Mouse (Mus musculus): ENCODE results near the gene Car10. TPM values are rescaled to one million over a fixed set of nuclear protein-coding genes. Genes with fewer than 3 reads are reported as not detected.

The Car10 gene
- polyA plus RNA-seq, 1 experiment from 2014 or later: 0.05 TPM

DNA sequence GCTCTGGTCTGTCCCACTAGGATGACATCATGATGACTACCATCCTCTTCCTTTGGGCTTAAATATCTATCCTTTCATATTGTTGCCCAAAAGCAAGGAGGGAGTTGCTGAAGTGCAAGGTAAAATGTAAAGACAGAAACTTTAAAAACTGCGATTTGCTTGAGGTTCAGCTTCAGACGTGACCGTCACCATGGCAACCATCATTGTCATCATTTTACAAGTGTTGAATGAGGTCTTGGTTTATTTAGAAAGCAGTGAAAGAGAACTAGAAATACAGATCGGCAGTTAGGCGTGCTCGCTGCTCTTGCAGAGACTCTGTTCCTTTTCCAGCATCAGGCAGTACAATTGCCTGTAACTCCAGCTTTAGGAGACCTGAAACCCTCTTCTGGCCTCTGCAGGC is 400.1 kb downstream of the Car10 start:
- no peak overlapping the region for H3K27ac ChIP-seq (replicated peaks)
- no peak overlapping the region for H3K4me3 ChIP-seq (ENCODE audit: low read depth, low read length)
- no peaks in the 10 kb centered on the region for H3K4me1 ChIP-seq (replicated peaks; ENCODE audit: control insufficient read depth, insufficient read depth)
- H3K27me3 ChIP-seq (ENCODE audit: control insufficient read depth, insufficient read depth, low read length): no peaks in the 10 kb centered on the region
- ATAC-seq (ENCODE audit: low FRiP score, low TSS enrichment): no peak
- H3K9me3 ChIP-seq (ENCODE audit: control insufficient read depth, low read length): no peaks in the 10 kb centered on the region
- no peak for DNase-seq (ENCODE audit: low spot score)
- no peak overlapping the region for H3K4me2 ChIP-seq (replicated peaks; ENCODE audit: low read depth)
- WGBS: 71% methylated on average over 6 of the region's 6 CpGs
- no peak for TF ChIP-seq CTCF (IDR thresholded peaks at IDR 0.05; ENCODE audit: low read depth)
- TF ChIP-seq EP300 (optimal IDR thresholded peaks at IDR 0.05): no peak
- no peak overlapping the region for H3K9ac ChIP-seq (ENCODE audit: low read length)
- no peaks in the 10 kb centered on the region for H3K36me3 ChIP-seq (ENCODE audit: control insufficient read depth, insufficient read depth, low read length)

DNA sequence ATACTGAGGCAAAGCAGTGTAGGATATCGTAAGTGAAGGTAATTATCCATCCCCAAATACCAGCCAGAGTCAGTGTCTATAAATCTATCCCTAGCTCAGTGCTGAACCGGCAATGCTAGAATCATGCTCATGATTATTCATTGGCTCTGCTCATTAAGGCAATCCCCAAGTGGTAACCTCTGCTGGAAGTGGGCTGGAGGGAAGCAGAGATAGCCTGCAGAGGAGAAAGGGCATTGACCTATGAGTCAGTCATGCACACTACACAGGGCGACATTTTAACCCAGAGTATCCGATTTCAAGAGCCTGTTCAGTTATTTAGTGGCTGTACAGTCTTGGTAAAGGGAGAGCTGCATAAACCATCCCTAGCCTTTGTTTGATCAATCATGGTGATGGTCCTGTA is 402.6 kb downstream of the Car10 start:
- no peak overlapping the region for H3K4me2 ChIP-seq (replicated peaks; ENCODE audit: low read depth)
- H3K27ac ChIP-seq (replicated peaks): no peak overlapping the region
- DNase-seq (ENCODE audit: low spot score) (no peak), ATAC-seq (ENCODE audit: low FRiP score, low TSS enrichment) (no peak)
- 50% methylated on average over 4 of the region's 4 CpGs for WGBS
- no peaks in the 10 kb centered on the region for H3K9me3 ChIP-seq (ENCODE audit: control insufficient read depth, low read length)
- H3K27me3 ChIP-seq (ENCODE audit: control insufficient read depth, insufficient read depth, low read length): no peaks in the 10 kb centered on the region
- TF ChIP-seq EP300 (optimal IDR thresholded peaks at IDR 0.05): no peak
- TF ChIP-seq CTCF (IDR thresholded peaks at IDR 0.05; ENCODE audit: low read depth): no peak
- no peaks in the 10 kb centered on the region for H3K36me3 ChIP-seq (ENCODE audit: control insufficient read depth, insufficient read depth, low read length)
- no peaks in the 10 kb centered on the region for H3K4me1 ChIP-seq (replicated peaks; ENCODE audit: control insufficient read depth, insufficient read depth)
- no peak overlapping the region for H3K4me3 ChIP-seq (ENCODE audit: low read depth, low read length)
- H3K9ac ChIP-seq (ENCODE audit: low read length): no peak overlapping the region

DNA sequence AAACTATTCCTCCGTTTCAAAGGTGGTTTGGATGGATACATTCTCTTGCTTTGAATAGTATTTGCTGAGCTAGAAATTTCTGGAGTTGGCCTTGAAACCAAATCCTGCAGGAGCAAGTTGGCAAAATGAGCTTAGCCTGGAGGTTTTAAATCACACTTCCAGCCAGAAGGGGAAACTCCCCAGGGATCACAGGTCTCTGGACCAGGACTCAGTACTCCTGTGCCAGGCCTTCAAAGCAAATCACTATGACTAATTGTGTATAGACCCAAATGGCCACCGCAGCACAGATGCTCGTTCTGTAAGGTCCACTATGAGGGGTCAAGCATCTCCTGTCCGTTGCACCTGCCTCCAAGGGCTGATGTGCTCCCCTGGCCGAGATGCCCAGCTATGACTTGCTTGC is 403.8 kb downstream of the Car10 start:
- no peak for TF ChIP-seq EP300 (optimal IDR thresholded peaks at IDR 0.05)
- no peak for TF ChIP-seq CTCF (IDR thresholded peaks at IDR 0.05; ENCODE audit: low read depth)
- no peak overlapping the region for H3K4me2 ChIP-seq (replicated peaks; ENCODE audit: low read depth)
- no peak overlapping the region for H3K4me3 ChIP-seq (ENCODE audit: low read depth, low read length)
- no peak for ATAC-seq (ENCODE audit: low FRiP score, low TSS enrichment)
- H3K27me3 ChIP-seq (ENCODE audit: control insufficient read depth, insufficient read depth, low read length): no peaks in the 10 kb centered on the region
- no peaks in the 10 kb centered on the region for H3K4me1 ChIP-seq (replicated peaks; ENCODE audit: control insufficient read depth, insufficient read depth)
- no peaks in the 10 kb centered on the region for H3K9me3 ChIP-seq (ENCODE audit: control insufficient read depth, low read length)
- no peak for DNase-seq (ENCODE audit: low spot score)
- H3K9ac ChIP-seq (ENCODE audit: low read length): no peak overlapping the region
- no peak overlapping the region for H3K27ac ChIP-seq (replicated peaks)
- 79% methylated on average over 5 of the region's 5 CpGs for whole genome bisulfite sequencing
- H3K36me3 ChIP-seq (ENCODE audit: control insufficient read depth, insufficient read depth, low read length): no peaks in the 10 kb centered on the region

DNA sequence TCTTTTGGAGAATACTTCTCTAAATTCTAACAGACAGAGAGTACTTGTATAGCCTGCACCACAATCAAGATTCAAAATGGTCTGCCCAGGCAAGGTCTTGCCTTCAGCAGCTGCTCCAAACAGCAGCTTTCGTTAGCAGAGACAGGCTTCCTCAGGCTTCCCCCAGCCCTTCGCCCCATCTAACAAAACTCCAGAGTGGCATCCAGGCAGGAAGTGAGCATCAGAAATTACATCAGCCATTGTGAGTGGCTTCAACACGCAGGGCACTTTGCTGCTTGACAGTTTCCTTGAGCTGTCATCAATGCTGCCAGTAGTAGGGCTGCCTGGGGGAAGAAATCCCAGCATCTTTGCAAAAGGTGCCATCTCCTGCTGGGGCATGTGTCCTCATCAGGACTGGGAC is 405.0 kb downstream of the Car10 start:
- ATAC-seq (ENCODE audit: low FRiP score, low TSS enrichment): no peak
- Histone ChIP-seq H3K27me3 (ENCODE audit: control insufficient read depth, insufficient read depth, low read length) (no peaks in the 10 kb centered on the region), H3K4me3 (ENCODE audit: low read depth, low read length) (no peak overlapping the region), H3K9ac (ENCODE audit: low read length) (no peak overlapping the region), H3K36me3 (ENCODE audit: control insufficient read depth, insufficient read depth, low read length) (no peaks in the 10 kb centered on the region), H3K27ac (replicated peaks) (no peak overlapping the region), H3K4me1 (replicated peaks; ENCODE audit: control insufficient read depth, insufficient read depth) (no peaks in the 10 kb centered on the region), H3K9me3 (ENCODE audit: control insufficient read depth, low read length) (no peaks in the 10 kb centered on the region), H3K4me2 (replicated peaks; ENCODE audit: low read depth) (no peak overlapping the region)
- WGBS: 62% methylated on average over 3 of the region's 3 CpGs
- TF ChIP-seq EP300 (optimal IDR thresholded peaks at IDR 0.05) (no peak), CTCF (IDR thresholded peaks at IDR 0.05; ENCODE audit: low read depth) (no peak)
- DNase-seq (ENCODE audit: low spot score): no peak

DNA sequence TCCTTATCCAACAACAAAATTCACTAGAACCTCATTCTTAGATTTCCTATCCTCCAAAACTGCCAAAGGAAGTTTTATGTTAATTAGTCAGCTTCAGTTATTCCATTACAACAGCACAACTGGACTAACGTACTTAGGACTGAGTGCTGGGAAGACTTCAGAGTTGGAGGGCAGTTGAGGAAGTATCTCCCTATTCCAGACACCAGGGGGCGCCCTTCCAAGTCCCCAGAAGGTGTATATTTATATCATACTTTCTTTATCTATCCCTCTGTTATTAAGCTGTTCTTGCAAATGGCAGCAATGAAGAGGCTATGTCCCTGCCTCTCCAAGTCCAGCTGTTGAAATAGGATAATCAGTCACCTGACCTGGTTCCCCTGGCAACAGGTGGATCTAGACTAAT is 405.6 kb downstream of the Car10 start:
- Histone ChIP-seq H3K36me3 (ENCODE audit: control insufficient read depth, insufficient read depth, low read length) (no peaks in the 10 kb centered on the region), H3K4me1 (replicated peaks; ENCODE audit: control insufficient read depth, insufficient read depth) (no peaks in the 10 kb centered on the region), H3K9me3 (ENCODE audit: control insufficient read depth, low read length) (no peaks in the 10 kb centered on the region), H3K4me2 (replicated peaks; ENCODE audit: low read depth) (no peak overlapping the region), H3K27ac (replicated peaks) (no peak overlapping the region), H3K9ac (ENCODE audit: low read length) (no peak overlapping the region), H3K4me3 (ENCODE audit: low read depth, low read length) (no peak overlapping the region), H3K27me3 (ENCODE audit: control insufficient read depth, insufficient read depth, low read length) (no peaks in the 10 kb centered on the region)
- ATAC-seq (ENCODE audit: low FRiP score, low TSS enrichment): no peak
- no peak for DNase-seq (ENCODE audit: low spot score)
- WGBS: 25% methylated on average over 2 of the region's 2 CpGs
- TF ChIP-seq EP300 (optimal IDR thresholded peaks at IDR 0.05) (no peak), CTCF (IDR thresholded peaks at IDR 0.05; ENCODE audit: low read depth) (peak; percentile 61)

DNA sequence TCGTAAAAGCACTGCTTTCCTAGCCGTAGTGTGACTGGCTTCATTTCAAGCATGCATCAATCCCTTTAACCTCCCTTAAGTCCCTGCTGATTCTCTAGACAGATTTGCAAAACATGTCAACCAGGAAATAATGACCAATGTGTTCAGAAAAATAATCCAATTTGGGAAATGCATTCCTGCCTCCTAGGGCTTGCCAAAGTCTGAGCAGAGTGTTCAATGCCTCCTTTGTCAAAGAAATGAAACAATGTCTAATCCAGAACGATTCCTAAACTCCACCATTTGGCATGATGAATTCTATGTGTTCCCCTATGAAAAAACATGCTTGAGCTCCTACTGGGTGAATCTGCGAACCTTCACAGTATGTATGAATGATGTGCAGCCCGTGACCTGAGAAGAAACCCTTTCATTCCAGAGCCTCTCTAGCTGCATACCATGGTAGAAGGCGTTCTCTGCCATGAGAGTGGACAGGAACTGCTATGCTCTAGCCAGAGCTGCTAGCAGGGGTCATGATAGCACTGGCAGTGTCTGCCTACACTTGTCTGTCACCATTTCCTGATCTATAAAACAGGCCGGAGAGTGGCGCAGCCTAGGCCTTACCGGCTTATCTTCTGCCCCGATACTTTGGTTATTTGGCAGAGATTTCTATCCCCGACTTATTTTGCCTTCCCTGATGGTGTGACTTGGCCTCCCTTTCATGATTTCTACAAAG is 411.9 kb downstream of the Car10 start:
- TF ChIP-seq CTCF (IDR thresholded peaks at IDR 0.05; ENCODE audit: low read depth) (no peak), EP300 (optimal IDR thresholded peaks at IDR 0.05) (no peak)
- no peak for DNase-seq (ENCODE audit: low spot score)

More for the DNA sequence above, 411.9 kb downstream of the Car10 start:
- H3K9ac ChIP-seq (ENCODE audit: low read length): no peak overlapping the region
- no peaks in the 10 kb centered on the region for H3K27me3 ChIP-seq (ENCODE audit: control insufficient read depth, insufficient read depth, low read length)
- H3K4me2 ChIP-seq (replicated peaks; ENCODE audit: low read depth): no peak overlapping the region
- H3K27ac ChIP-seq (replicated peaks): no peak overlapping the region
- H3K4me1 ChIP-seq (replicated peaks; ENCODE audit: control insufficient read depth, insufficient read depth): no peaks in the 10 kb centered on the region
- H3K4me3 ChIP-seq (ENCODE audit: low read depth, low read length): no peak overlapping the region
- WGBS: 58% methylated on average over 11 of the region's 11 CpGs
- no peaks in the 10 kb centered on the region for H3K9me3 ChIP-seq (ENCODE audit: control insufficient read depth, low read length)
- no peaks in the 10 kb centered on the region for H3K36me3 ChIP-seq (ENCODE audit: control insufficient read depth, insufficient read depth, low read length)
- ATAC-seq (ENCODE audit: low FRiP score, low TSS enrichment): no peak
